Mouse (Mus musculus) WW6 (cell line): ENCODE measurements around the gene Iqsec1.

Experiments used
- DNase-seq: peaks from one replicate; pipeline ENCODE4 v3.0.0-alpha.2; 2013; ENCODE audit warnings: low read depth, low spot score

Gene Iqsec1

DNA sequence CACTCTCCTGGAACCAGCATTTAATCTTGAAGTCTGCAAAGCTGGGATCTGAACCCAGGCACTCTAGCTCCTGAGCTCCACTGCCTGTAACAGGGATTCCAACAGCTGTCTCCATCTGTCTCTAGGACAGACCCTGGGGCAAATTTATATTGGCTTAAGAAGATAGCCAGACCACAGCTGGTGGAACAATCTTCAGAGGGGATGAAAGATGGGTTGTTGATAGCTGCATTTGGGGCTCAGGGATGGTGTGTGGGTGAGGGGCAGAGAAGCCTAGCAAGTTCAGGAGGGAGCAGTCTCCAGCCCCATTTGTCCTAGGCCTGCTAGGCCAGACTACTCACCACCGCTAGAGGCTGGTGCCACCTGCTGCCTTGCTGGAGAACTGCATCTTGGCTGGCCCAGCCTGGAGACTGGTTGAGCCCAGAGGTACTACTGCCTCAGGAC, 260.0 kb downstream of the Iqsec1 start:
- DNase-seq = peak; percentile 31

GRCm38 (mm10) chr6:90727826-90728225, 260.7 kb downstream of the Iqsec1 start:
- DNase-seq = no peak

- DNase-seq = no peak
Measured at GRCm38 (mm10) chr6:90726711-90727122, 261.8 kb downstream of the Iqsec1 start.

GRCm38 (mm10) chr6:90725526-90725925, 263.0 kb downstream of the Iqsec1 start:
- DNase-seq = no peak

GRCm38 (mm10) chr6:90722993-90723392, 265.5 kb downstream of the Iqsec1 start:
- no peak for DNase-seq

GRCm38 (mm10) chr6:90720996-90721746, 267.3 kb downstream of the Iqsec1 start:
- DNase-seq = peak; percentile 9

GRCm38 (mm10) chr6:90720201-90720600, 268.3 kb downstream of the Iqsec1 start:
- DNase-seq = no peak

- no peak for DNase-seq
Measured at GRCm38 (mm10) chr6:90719402-90719801, 269.1 kb downstream of the Iqsec1 start.

DNA sequence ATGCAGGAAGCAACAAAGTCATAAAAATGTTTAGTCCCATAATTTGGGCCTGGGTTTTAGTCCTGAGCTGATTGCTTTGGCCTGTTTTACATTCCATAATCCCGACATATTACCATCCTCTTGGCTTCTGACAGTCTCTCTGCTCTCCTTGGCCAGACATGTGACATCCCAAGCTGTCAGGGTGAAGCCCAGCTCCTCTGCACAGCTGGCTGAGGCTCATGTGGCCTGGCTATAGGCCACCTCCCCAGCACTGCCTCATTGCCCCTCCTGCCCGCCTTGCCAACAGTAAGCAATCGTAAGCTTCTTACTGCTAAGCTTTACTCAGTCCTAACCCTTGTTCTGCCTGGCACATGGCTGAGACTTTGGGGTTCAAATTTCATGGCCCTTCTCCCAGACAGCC, 270.0 kb downstream of the Iqsec1 start:
- no peak for DNase-seq

DNA sequence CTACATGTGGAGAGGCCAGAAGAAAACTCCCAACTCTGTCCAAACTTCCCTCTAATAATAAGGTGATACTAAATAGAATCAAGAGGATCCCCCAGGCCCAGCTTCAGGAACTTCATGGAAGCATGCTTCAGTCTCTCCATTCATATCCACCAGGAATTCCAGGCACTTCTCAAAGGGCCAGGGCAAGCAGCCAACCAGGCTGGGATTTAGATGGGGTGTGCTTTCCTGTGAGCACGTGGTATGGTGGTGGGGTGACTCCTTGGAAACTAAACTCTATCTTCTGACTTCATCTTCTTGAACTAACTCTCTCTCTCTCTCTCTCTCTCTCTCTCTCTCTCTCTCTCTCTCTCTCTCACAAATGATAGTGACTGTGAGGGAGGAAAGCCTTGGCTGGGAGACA, 270.8 kb downstream of the Iqsec1 start:
- no peak for DNase-seq

GRCm38 (mm10) chr6:90716853-90717252, 271.6 kb downstream of the Iqsec1 start:
- no peak for DNase-seq

DNA sequence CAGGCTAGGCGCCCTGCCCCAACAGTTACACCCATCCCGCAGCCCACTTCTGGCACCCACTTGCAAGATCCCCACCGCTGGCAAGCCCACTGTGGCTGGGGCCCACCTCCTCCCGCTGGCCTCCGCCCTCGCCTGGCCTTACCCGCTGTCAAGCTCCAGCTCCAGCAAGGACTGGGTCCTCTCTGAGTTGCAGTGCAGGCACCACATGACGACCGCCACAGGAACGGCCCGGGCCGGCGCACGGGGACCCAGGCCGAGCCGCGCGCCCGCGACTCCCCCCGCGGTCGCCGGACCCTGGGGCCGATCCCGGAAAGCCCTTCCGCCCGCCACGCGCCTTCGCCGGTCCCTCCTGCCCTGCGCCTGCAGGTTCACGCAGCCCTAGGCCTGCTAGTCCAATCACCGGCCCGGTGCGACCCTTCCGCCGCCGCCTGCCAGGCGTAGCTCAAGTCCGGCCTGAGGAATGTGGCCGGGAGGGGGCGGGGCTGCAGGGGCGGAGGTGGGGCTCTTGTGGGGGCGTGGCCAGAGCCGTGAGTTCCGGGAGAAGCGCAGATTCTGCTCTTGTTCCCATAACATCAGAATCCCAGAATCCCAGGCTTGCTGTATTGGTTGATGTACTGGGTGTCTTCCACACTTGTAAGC, 272.3 kb downstream of the Iqsec1 start:
- peak; percentile 67 for DNase-seq

GRCm38 (mm10) chr6:90715245-90715905, 273.1 kb downstream of the Iqsec1 start:
- no peak for DNase-seq

DNA sequence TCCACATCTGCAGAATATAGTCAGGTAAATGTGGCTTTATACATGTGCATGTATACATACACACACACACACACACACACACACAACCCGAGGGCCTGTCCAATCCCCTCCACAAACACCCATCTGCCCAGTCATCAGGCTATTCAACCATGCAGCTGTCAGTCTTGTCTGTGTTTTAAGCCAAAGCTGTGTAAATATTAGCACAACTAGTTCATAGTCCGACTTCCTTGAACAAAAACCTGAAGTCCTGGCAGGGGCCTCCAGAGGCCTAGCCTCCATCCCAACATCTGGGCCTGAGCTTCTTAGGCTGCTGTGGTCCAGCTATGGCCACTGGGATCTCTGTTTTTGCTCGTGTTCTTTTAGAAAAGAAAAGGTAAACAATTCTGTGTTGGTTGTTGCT, 274.8 kb downstream of the Iqsec1 start:
- no peak for DNase-seq

- no peak for DNase-seq
Measured at GRCm38 (mm10) chr6:90712486-90713480, 275.7 kb downstream of the Iqsec1 start.

DNA sequence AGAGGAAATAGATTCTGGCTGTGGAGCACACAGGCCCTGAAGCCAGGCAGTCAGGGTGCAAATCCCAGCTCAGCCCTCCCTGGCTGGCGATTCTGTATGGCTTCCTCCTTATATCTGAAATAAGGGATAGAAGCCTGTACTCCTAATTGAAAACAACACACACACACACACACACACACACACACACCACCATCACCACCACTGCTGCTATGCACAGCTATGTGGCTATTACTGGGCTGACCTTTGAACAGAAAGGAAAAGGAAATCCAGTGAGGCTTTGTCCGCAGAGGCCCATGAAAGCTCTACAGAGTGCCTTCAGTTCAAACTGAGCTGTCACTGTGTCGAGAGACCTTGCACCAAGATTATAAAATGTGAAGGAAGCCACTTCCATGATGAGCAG, 276.4 kb downstream of the Iqsec1 start:
- DNase-seq = no peak

- DNase-seq = no peak
Measured at GRCm38 (mm10) chr6:90711476-90712035, 276.9 kb downstream of the Iqsec1 start.

- no peak for DNase-seq
Measured at GRCm38 (mm10) chr6:90710778-90711177, 277.7 kb downstream of the Iqsec1 start.

DNA sequence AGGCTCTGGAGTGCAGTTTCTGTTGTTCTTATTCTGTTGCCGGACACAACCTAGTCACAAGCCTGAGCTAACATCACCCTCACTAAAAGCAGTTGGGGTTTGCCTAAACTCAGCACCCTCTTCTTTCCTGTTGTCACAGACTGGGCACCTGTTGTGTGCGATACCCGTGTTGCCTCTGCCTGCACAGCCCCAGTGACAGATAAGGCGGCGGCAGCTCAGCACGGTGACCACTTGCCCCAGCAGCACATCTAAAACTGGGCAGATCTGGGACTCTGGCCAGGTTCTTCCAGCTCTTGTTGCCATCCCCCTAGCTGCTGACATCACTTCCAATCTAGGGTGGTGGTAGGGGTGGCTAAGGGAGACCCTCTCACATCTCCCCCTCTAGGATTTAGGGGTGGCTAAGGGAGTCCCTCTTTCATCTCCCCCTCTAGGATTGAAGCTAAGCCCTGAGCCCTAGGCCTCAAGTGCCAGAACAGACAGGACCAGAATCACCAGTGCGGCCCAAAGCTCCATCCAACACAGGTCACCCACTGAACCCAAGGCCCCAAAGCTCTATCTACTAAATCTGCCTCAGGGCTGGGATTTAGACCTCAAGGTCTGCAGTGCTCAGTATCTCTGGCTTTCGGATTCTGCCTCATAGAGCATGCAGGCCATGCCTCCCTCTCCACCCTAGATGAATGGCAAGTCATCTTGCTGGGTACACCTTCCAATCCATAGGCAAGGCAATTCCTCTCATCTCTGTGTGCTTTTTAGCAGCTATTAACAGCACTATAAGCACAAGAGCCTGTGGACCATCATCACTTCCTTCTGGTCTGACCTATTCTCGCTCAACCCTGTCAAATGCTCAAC, 278.3 kb downstream of the Iqsec1 start:
- DNase-seq = no peak

DNA sequence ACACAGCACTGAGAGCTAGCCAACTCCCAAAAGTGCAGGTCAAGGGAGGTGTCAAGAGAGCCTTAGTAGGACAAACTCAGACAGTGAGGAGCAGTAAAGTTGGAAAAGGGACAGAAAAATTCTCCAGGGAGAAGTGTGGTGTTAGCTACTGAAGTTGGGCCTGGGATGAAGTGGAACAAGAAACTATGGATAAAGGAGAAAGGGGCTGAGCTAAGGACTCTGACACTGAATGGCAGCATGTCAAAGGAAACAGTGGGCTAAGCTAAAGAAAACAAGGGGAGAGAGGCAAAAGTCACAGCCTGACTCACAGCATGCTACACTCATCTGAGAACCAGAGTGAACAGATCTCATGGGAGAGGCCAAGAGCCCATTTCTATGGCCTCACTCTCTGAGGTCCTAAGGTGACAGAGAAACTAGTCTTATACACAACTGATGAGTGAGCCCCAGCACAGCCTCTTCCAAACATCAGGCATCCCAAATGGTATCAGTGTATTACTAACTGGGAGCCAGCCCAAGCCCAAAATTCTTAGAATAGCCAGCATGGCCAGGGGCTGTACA, 280.3 kb downstream of the Iqsec1 start:
- DNase-seq = no peak
